Mouse (Mus musculus) testis, adult 2 months (tissue): ENCODE measurements around the gene Tmem171.

Experiments used
- CTCF ChIP-seq: fragments of 200-500 bp; IDR thresholded peaks from 2 replicates; pipeline ENCODE4 v1.5.1; 2012; ENCODE audit warnings: low read depth, mild to moderate bottlenecking, inconsistent platforms, low read length, moderate library complexity; ENCODE audit not compliant: control insufficient read depth, insufficient read depth, insufficient replicate concordance
- POLR2A ChIP-seq: fragments of 200-500 bp; IDR thresholded peaks from 2 replicates; pipeline ENCODE4 v1.6.1; 2012; ENCODE audit warnings: low read depth, mild to moderate bottlenecking, inconsistent platforms, low read length, moderate library complexity; ENCODE audit not compliant: control insufficient read depth

- no peak for TF ChIP-seq CTCF
- no peak for TF ChIP-seq POLR2A
Observed at GRCm38 (mm10) chr13:98665240-98665639, 29.4 kb downstream of the Tmem171 start.
